Mouse (Mus musculus) midbrain, embryonic 16.5 days (tissue): ENCODE data around the gene Gdf10. TPM values are rescaled to one million over a fixed set of nuclear protein-coding genes. Genes with fewer than 3 reads are reported as not detected.

Source experiments
- polyA plus RNA-seq: library from polyadenylated mRNA; unstranded; fragments of >200 nt; fragmentation: Nextera tagmentation; extraction: Ambion mirVana; gene quantifications from 2 replicates; pipeline ENCODE4 v1.2.1, GENCODE M21; 2015

The Gdf10 gene
- polyA plus RNA-seq, 1 experiment from 2014 or later = 4.4 TPM

Other genes starting within 250 kb of the Gdf10 start
- gene Gdf2, start 17.5 kb downstream of the Gdf10 start, polyA plus RNA-seq = 0.06 TPM in 1 of 2 replicates, not detected in the other
- 0.07 and 0.14 TPM in 2 replicates for gene Rbp3, start 30.4 kb downstream of the Gdf10 start, polyA plus RNA-seq
- gene Zfp488, start 55.2 kb downstream of the Gdf10 start, polyA plus RNA-seq = 0.83 and 1.1 TPM in 2 replicates
- gene Gm30083, start 91.6 kb downstream of the Gdf10 start, polyA plus RNA-seq = not detected in 2 replicates
- not detected in 2 replicates for gene Gm5460, start 93.2 kb downstream of the Gdf10 start, polyA plus RNA-seq
- not detected in 2 replicates for gene Antxrl, start 129.1 kb downstream of the Gdf10 start, polyA plus RNA-seq
- 0.24 TPM in 1 of 2 replicates, not detected in the other for gene Anxa8, start 162.4 kb downstream of the Gdf10 start, polyA plus RNA-seq
- not detected in 2 replicates for gene A630023A22Rik, start 179.2 kb downstream of the Gdf10 start, polyA plus RNA-seq
- gene Npy4r, start 228.9 kb downstream of the Gdf10 start, polyA plus RNA-seq = 0.19 and 0.23 TPM in 2 replicates